Mouse (Mus musculus) layer of hippocampus, postnatal 10 days (tissue): ENCODE data around the gene Dgke. TPM values are rescaled to one million over a fixed set of nuclear protein-coding genes. Genes with fewer than 3 reads are reported as not detected.
"Not testable (repeated sequence)": the region's sequence is repeated elsewhere in the genome, so short reads cannot be mapped to it uniquely, and the experiment has no call there.

ENCODE experiments used
- DNase-seq, 2 experiments: peaks; one replicate each; pipeline ENCODE4 v3.0.0; 2021; ENCODE audit warnings: low spot score in 2 of 2
- long read RNA-seq: library from polyadenylated mRNA; stranded (forward); transcript quantifications from one replicate; pipeline ENCODE4 v2.0.0, GENCODE M21; 2023
- total RNA-seq, 2 experiments: library from RNA; stranded (reverse); gene quantifications; 2 replicates each; pipeline ENCODE4 v1.2.3; 2021

Gene Dgke
- total RNA-seq = 10 to 100 TPM; 35.4 to 37.8 TPM
- long read RNA-seq, full-length matches to known transcripts = 4 of 11 reads
- long read RNA-seq, partial matches to known transcripts = 4 of 11 reads
- long read RNA-seq, other reads (novel, unspliced or antisense) = 3 of 11 reads

- DNase-seq = no peak
Observed at GRCm38 (mm10) chr11:89066750-89067149, at the start of gene Dgke. TSS of gene Dgke (minus strand) at chr11:89066850.

GRCm38 (mm10) chr11:89107180-89107807 is 40.6 kb upstream of the Dgke start:
- DNase-seq = no peak

- no peak for DNase-seq
Observed at GRCm38 (mm10) chr11:89105823-89106222, 39.2 kb upstream of the Dgke start.

GRCm38 (mm10) chr11:89105211-89105610 is 38.6 kb upstream of the Dgke start:
- DNase-seq = no peak

- no peak for DNase-seq
Observed at GRCm38 (mm10) chr11:89103166-89103565, 36.5 kb upstream of the Dgke start.

- DNase-seq = peak; percentile 16 to 35
Observed at GRCm38 (mm10) chr11:89100826-89101321, 34.2 kb upstream of the Dgke start.

- DNase-seq = peak; percentile 87 to 91
Observed at GRCm38 (mm10) chr11:89100403-89100802, 33.8 kb upstream of the Dgke start.

GRCm38 (mm10) chr11:89098930-89099329 is 32.3 kb upstream of the Dgke start:
- no peak for DNase-seq

GRCm38 (mm10) chr11:89098083-89098835 is 31.6 kb upstream of the Dgke start:
- no peak for DNase-seq

GRCm38 (mm10) chr11:89097292-89097691 is 30.6 kb upstream of the Dgke start:
- DNase-seq = not testable (repeated sequence)

- DNase-seq = no peak
Observed at GRCm38 (mm10) chr11:89095306-89095705, 28.7 kb upstream of the Dgke start.

- peak; percentile 21 to 24 for DNase-seq
Observed at GRCm38 (mm10) chr11:89092714-89093113, 26.1 kb upstream of the Dgke start.

- DNase-seq = not testable (repeated sequence)
Observed at GRCm38 (mm10) chr11:89090359-89090758, 23.7 kb upstream of the Dgke start.

GRCm38 (mm10) chr11:89088754-89089153 is 22.1 kb upstream of the Dgke start:
- no peak for DNase-seq

GRCm38 (mm10) chr11:89086208-89086809 is 19.7 kb upstream of the Dgke start:
- DNase-seq = no peak

GRCm38 (mm10) chr11:89084601-89085000 is 18.0 kb upstream of the Dgke start:
- DNase-seq = peak; percentile 26 to 52

- not testable (repeated sequence) for DNase-seq
Observed at GRCm38 (mm10) chr11:89082691-89083090, 16.0 kb upstream of the Dgke start.

GRCm38 (mm10) chr11:89081906-89082305 is 15.3 kb upstream of the Dgke start:
- DNase-seq = not testable (repeated sequence)

- DNase-seq = no peak
Observed at GRCm38 (mm10) chr11:89078996-89079680, 12.5 kb upstream of the Dgke start.

GRCm38 (mm10) chr11:89078305-89078704 is 11.7 kb upstream of the Dgke start:
- DNase-seq = no peak

GRCm38 (mm10) chr11:89077601-89078000 is 11.0 kb upstream of the Dgke start:
- no peak for DNase-seq
